Mouse (Mus musculus): ENCODE measurements around the gene Erfe. TPM values are rescaled to one million over a fixed set of nuclear protein-coding genes. Genes with fewer than 3 reads are reported as not detected.
A peak's percentile ranks its signal among the peaks of the same experiment; 100 is the strongest.

The Erfe gene
- total and polyA plus RNA-seq, 2 experiments from 2014 or later = 0.11 to 0.31 TPM

- Histone ChIP-seq H3K27ac (ENCODE audit: low read depth, low read length) (no peak overlapping the region), H3K27me3 (ENCODE audit: insufficient read depth, low read length) (no peaks in the 10 kb centered on the region), H3K36me3 (ENCODE audit: insufficient read depth, low read length) (no peaks in the 10 kb centered on the region), H3K4me2 (ENCODE audit: low read depth, low read length, poor library complexity, severe bottlenecking) (no peak overlapping the region), H3K9me3 (ENCODE audit: low read length) (no peaks in the 10 kb centered on the region), H3K4me1 (ENCODE audit: insufficient read depth, low read length) (no peaks in the 10 kb centered on the region), H3K4me3 (ENCODE audit: low read depth, low read length) (no peak overlapping the region), H3K9ac (replicated peaks; ENCODE audit: low read length, poor library complexity, severe bottlenecking) (no peak overlapping the region)
- DNase-seq (ENCODE audit: low spot score) = no peak
- ATAC-seq (ENCODE audit: low FRiP score) = no peak
- WGBS = 53% methylated on average over 4 of the region's 4 CpGs
- no peak for TF ChIP-seq CTCF (IDR thresholded peaks at IDR 0.05)
These were observed 34.1 kb upstream of the Erfe start for GRCm38 (mm10) chr1:91332102-91332501.

GRCm38 (mm10) chr1:91333582-91333981, 32.6 kb upstream of the Erfe start:
- H3K4me1 ChIP-seq (ENCODE audit: insufficient read depth, low read length) = no peaks in the 10 kb centered on the region
- no peak overlapping the region for H3K4me3 ChIP-seq (ENCODE audit: low read depth, low read length)
- no peak overlapping the region for H3K27ac ChIP-seq (ENCODE audit: low read depth, low read length)
- H3K27me3 ChIP-seq (ENCODE audit: insufficient read depth, low read length) = no peaks in the 10 kb centered on the region
- no peak for DNase-seq (ENCODE audit: low spot score)
- no peak for TF ChIP-seq CTCF (IDR thresholded peaks at IDR 0.05)
- no peak overlapping the region for H3K4me2 ChIP-seq (ENCODE audit: low read depth, low read length, poor library complexity, severe bottlenecking)
- H3K36me3 ChIP-seq (ENCODE audit: insufficient read depth, low read length) = no peaks in the 10 kb centered on the region
- no peak for ATAC-seq (ENCODE audit: low FRiP score)
- H3K9ac ChIP-seq (replicated peaks; ENCODE audit: low read length, poor library complexity, severe bottlenecking) = no peak overlapping the region
- H3K9me3 ChIP-seq (ENCODE audit: low read length) = no peaks in the 10 kb centered on the region

GRCm38 (mm10) chr1:91337355-91337754, 28.9 kb upstream of the Erfe start:
- Histone ChIP-seq H3K4me3 (ENCODE audit: low read depth, low read length) (no peak overlapping the region), H3K9ac (replicated peaks; ENCODE audit: low read length, poor library complexity, severe bottlenecking) (no peak overlapping the region), H3K9me3 (ENCODE audit: low read length) (no peaks in the 10 kb centered on the region), H3K4me2 (ENCODE audit: low read depth, low read length, poor library complexity, severe bottlenecking) (no peak overlapping the region), H3K36me3 (ENCODE audit: insufficient read depth, low read length) (no peaks in the 10 kb centered on the region), H3K27ac (ENCODE audit: low read depth, low read length) (no peak overlapping the region), H3K4me1 (ENCODE audit: insufficient read depth, low read length) (no peaks in the 10 kb centered on the region), H3K27me3 (ENCODE audit: insufficient read depth, low read length) (0 out of 2 replicates have a peak, but pooled peaks cover under 1% of the 10 kb centered on the region)
- TF ChIP-seq CTCF (IDR thresholded peaks at IDR 0.05) = no peak
- ATAC-seq (ENCODE audit: low FRiP score) = no peak
- no peak for DNase-seq (ENCODE audit: low spot score)
- WGBS = 88% methylated on average over 7 of the region's 7 CpGs

- 80% methylated on average over 3 of the region's 3 CpGs for WGBS
- no peak for TF ChIP-seq CTCF (IDR thresholded peaks at IDR 0.05)
- no peak for ATAC-seq (ENCODE audit: low FRiP score)
These were observed 22.2 kb upstream of the Erfe start for GRCm38 (mm10) chr1:91344001-91344400.

GRCm38 (mm10) chr1:91344921-91345685, 21.1 kb upstream of the Erfe start:
- Histone ChIP-seq H3K36me3 (ENCODE audit: insufficient read depth, low read length) (no peaks in the 10 kb centered on the region), H3K9me3 (ENCODE audit: low read length) (no peaks in the 10 kb centered on the region), H3K4me1 (ENCODE audit: insufficient read depth, low read length) (peaks cover 9% of the 10 kb centered on the region; the same call in 1 of the 2 replicates), H3K27ac (ENCODE audit: low read depth, low read length) (no peak overlapping the region), H3K9ac (replicated peaks; ENCODE audit: low read length, poor library complexity, severe bottlenecking) (no peak overlapping the region), H3K27me3 (ENCODE audit: insufficient read depth, low read length) (peaks cover 32% of the 10 kb centered on the region), H3K4me2 (ENCODE audit: low read depth, low read length, poor library complexity, severe bottlenecking) (peak overlapping the region; percentile 71), H3K4me3 (ENCODE audit: low read depth, low read length) (peak overlapping the region; percentile 34)
- WGBS = 2% methylated on average over 61 of the region's 68 CpGs
- DNase-seq (ENCODE audit: low spot score) (peak; percentile 46), ATAC-seq (ENCODE audit: low FRiP score) (peak; percentile 13; the same call in 1 of the 2 replicates)
- peak; percentile 66 for TF ChIP-seq CTCF (IDR thresholded peaks at IDR 0.05)

More at GRCm38 (mm10) chr1:91344001-91344400, 22.2 kb upstream of the Erfe start:
- peaks cover 32% of the 10 kb centered on the region for H3K27me3 ChIP-seq (ENCODE audit: insufficient read depth, low read length)
- H3K36me3 ChIP-seq (ENCODE audit: insufficient read depth, low read length) = no peaks in the 10 kb centered on the region
- H3K9ac ChIP-seq (replicated peaks; ENCODE audit: low read length, poor library complexity, severe bottlenecking) = no peak overlapping the region
- H3K9me3 ChIP-seq (ENCODE audit: low read length) = no peaks in the 10 kb centered on the region
- no peak overlapping the region for H3K4me3 ChIP-seq (ENCODE audit: low read depth, low read length)
- no peak overlapping the region for H3K27ac ChIP-seq (ENCODE audit: low read depth, low read length)
- peaks cover 9% of the 10 kb centered on the region; the same call in 1 of the 2 replicates for H3K4me1 ChIP-seq (ENCODE audit: insufficient read depth, low read length)
- peak; percentile 35 for DNase-seq (ENCODE audit: low spot score)
- no peak overlapping the region for H3K4me2 ChIP-seq (ENCODE audit: low read depth, low read length, poor library complexity, severe bottlenecking)

- H3K4me1 ChIP-seq (ENCODE audit: insufficient read depth, low read length) = peaks cover 9% of the 10 kb centered on the region; the same call in 1 of the 2 replicates
- ATAC-seq (ENCODE audit: low FRiP score) = no peak
- peaks cover 32% of the 10 kb centered on the region for H3K27me3 ChIP-seq (ENCODE audit: insufficient read depth, low read length)
- H3K9ac ChIP-seq (replicated peaks; ENCODE audit: low read length, poor library complexity, severe bottlenecking) = no peak overlapping the region
- no peak overlapping the region for H3K4me2 ChIP-seq (ENCODE audit: low read depth, low read length, poor library complexity, severe bottlenecking)
- peak; percentile 79 for TF ChIP-seq CTCF (IDR thresholded peaks at IDR 0.05)
- H3K36me3 ChIP-seq (ENCODE audit: insufficient read depth, low read length) = no peaks in the 10 kb centered on the region
- peak; percentile 64 for DNase-seq (ENCODE audit: low spot score)
- no peak overlapping the region for H3K4me3 ChIP-seq (ENCODE audit: low read depth, low read length)
- H3K9me3 ChIP-seq (ENCODE audit: low read length) = no peaks in the 10 kb centered on the region
- no peak overlapping the region for H3K27ac ChIP-seq (ENCODE audit: low read depth, low read length)
- WGBS = 41% methylated on average over 3 of the region's 3 CpGs
These were observed 19.3 kb upstream of the Erfe start for GRCm38 (mm10) chr1:91346892-91347291.

All from midbrain, postnatal 0 days (tissue).